Mouse (Mus musculus) erythroblast, embryonic 14.5 days (primary cell): ENCODE results near the gene Pgls.

Experiments
- GATA1 ChIP-seq: IDR thresholded peaks from 2 replicates; pipeline ENCODE4 v1.6.1; 2012; ENCODE audit warnings: low read length, inconsistent platforms, mixed read lengths
- TAL1 ChIP-seq: IDR thresholded peaks from 3 replicates; pipeline ENCODE4 v1.6.1; 2012; ENCODE audit warnings: low read length, inconsistent platforms, mixed read lengths

GRCm38 (mm10) chr8:71598375-71598774, 6.4 kb downstream of the Pgls start:
- no peak for TF ChIP-seq GATA1
- TF ChIP-seq TAL1 = no peak
